In the genomic region with DNA sequence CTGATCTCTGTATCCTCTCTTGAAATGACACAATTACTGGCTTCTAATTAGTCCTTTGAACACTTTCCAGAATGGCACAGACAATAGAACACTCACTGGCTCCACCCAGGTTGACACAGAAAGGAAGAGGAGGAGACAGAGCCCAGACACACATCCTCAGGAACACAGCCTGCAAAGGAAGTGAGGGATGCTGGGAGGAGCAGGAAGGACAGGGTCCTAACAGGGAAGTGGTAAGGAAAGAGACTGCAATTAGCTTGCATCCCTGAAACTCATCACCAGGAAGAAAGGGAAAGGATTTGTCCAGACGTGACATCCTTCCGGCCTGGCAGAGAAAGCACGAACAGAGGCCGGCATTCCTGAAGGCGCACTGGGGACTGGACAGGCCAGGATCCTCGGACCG, we compare ENCODE assay signal across 8 mouse cellular contexts.
DNase-seq lines count a peak whose midpoint lies in the region; ATAC-seq and TF ChIP-seq lines count a peak whose summit lies in the region.

No protein-coding gene starts in this region.

- intact Hi-C loops in left cerebral cortex, postnatal 25 days (cut with DNase I), result no loop called here

- DNase-seq in midbrain, embryonic 14.5 days, result peak; percentile 21
- no peak for DNase-seq in midbrain, embryonic 10.5 days (ENCODE audit: low spot score)
- DNase-seq in kidney, postnatal 0 days (ENCODE audit: low spot score), result peak; percentile 61
- DNase-seq in lung, postnatal 4 days, result peak; percentile 62 to 75
- DNase-seq in left cerebral cortex, postnatal 25 days (ENCODE audit: low spot score in 2 of 2), result no peak
- DNase-seq in right cerebral cortex, adult 2 months (ENCODE audit: low spot score in 2 of 2), result no peak
- no peak for DNase-seq in testis, postnatal 10 days (ENCODE audit: low spot score)

- H3K4me1 ChIP-seq in midbrain, embryonic 14.5 days (ENCODE audit: control insufficient read depth, insufficient read depth, low read length), result peaks cover 23% of the 10 kb centered on the region
- peaks cover 29% of the 10 kb centered on the region for H3K4me1 ChIP-seq in midbrain, embryonic 10.5 days
- peaks cover 17% of the 10 kb centered on the region for H3K4me1 ChIP-seq in forebrain, embryonic 16.5 days (replicated peaks; ENCODE audit: control insufficient read depth, insufficient read depth, low read length)
- H3K4me1 ChIP-seq in kidney, postnatal 0 days (replicated peaks; ENCODE audit: insufficient read depth, low read length), result no peaks in the 10 kb centered on the region

- no peak overlapping the region for H3K27ac ChIP-seq in midbrain, embryonic 14.5 days (replicated peaks; ENCODE audit: low read depth, low read length)
- H3K27ac ChIP-seq in midbrain, embryonic 10.5 days (replicated peaks), result no peak overlapping the region
- H3K27ac ChIP-seq in forebrain, embryonic 16.5 days (ENCODE audit: low read length), result no peak overlapping the region
- H3K27ac ChIP-seq in kidney, postnatal 0 days, result peak overlapping the region; percentile 63; the same call in 1 of the 2 replicates

- no peaks in the 10 kb centered on the region for H3K36me3 ChIP-seq in midbrain, embryonic 14.5 days (ENCODE audit: control insufficient read depth, insufficient read depth, low read length)
- H3K36me3 ChIP-seq in midbrain, embryonic 10.5 days, result no peaks in the 10 kb centered on the region
- no peaks in the 10 kb centered on the region for H3K36me3 ChIP-seq in forebrain, embryonic 16.5 days (ENCODE audit: control insufficient read depth, insufficient read depth)
- H3K36me3 ChIP-seq in kidney, postnatal 0 days (ENCODE audit: insufficient read depth, low read length), result no peaks in the 10 kb centered on the region

- no peak overlapping the region for H3K9ac ChIP-seq in midbrain, embryonic 14.5 days (replicated peaks; ENCODE audit: low read length)
- H3K9ac ChIP-seq in forebrain, embryonic 16.5 days (replicated peaks; ENCODE audit: low read depth, low read length), result no peak overlapping the region
- no peak overlapping the region for H3K9ac ChIP-seq in kidney, postnatal 0 days (ENCODE audit: low read depth, low read length)

- no peaks in the 10 kb centered on the region for H3K27me3 ChIP-seq in midbrain, embryonic 14.5 days (ENCODE audit: control insufficient read depth, insufficient read depth, low read length)
- H3K27me3 ChIP-seq in midbrain, embryonic 10.5 days (ENCODE audit: low read depth, poor library complexity, severe bottlenecking), result no peaks in the 10 kb centered on the region
- no peaks in the 10 kb centered on the region for H3K27me3 ChIP-seq in forebrain, embryonic 16.5 days (replicated peaks; ENCODE audit: control insufficient read depth, insufficient read depth, low read length)
- H3K27me3 ChIP-seq in kidney, postnatal 0 days (ENCODE audit: insufficient read depth, low read length), result no peaks in the 10 kb centered on the region

- ATAC-seq in midbrain, embryonic 14.5 days (ENCODE audit: low FRiP score, low TSS enrichment), result no peak
- peak; percentile 70 for ATAC-seq in forebrain, embryonic 16.5 days
- 0 out of 2 replicates have a peak, but pooled peaks have one; percentile 20 for ATAC-seq in kidney, postnatal 0 days (replicated peaks; ENCODE audit: low FRiP score, low read depth)

- H3K4me3 ChIP-seq in midbrain, embryonic 14.5 days (replicated peaks; ENCODE audit: low read depth, low read length), result no peak overlapping the region
- no peak overlapping the region for H3K4me3 ChIP-seq in midbrain, embryonic 10.5 days
- no peak overlapping the region for H3K4me3 ChIP-seq in forebrain, embryonic 16.5 days (replicated peaks; ENCODE audit: low read length)
- no peak overlapping the region for H3K4me3 ChIP-seq in kidney, postnatal 0 days (replicated peaks; ENCODE audit: low read depth, low read length)

- no peak overlapping the region for H3K4me2 ChIP-seq in midbrain, embryonic 14.5 days (ENCODE audit: low read length)
- H3K4me2 ChIP-seq in forebrain, embryonic 16.5 days (ENCODE audit: low read length), result no peak overlapping the region
- H3K4me2 ChIP-seq in kidney, postnatal 0 days (ENCODE audit: low read length), result no peak overlapping the region

- no peak for TF ChIP-seq CTCF in kidney, postnatal 0 days (IDR thresholded peaks at IDR 0.05; ENCODE audit: low read depth)

- WGBS in midbrain, embryonic 14.5 days, result 71% methylated on average over 7 of the region's 7 CpGs
- 85% methylated on average over 7 of the region's 7 CpGs for WGBS in midbrain, embryonic 10.5 days
- WGBS in forebrain, embryonic 16.5 days, result 67% methylated on average over 7 of the region's 7 CpGs
- 83% methylated on average over 7 of the region's 7 CpGs for WGBS in kidney, postnatal 0 days

- no peaks in the 10 kb centered on the region for H3K9me3 ChIP-seq in midbrain, embryonic 14.5 days (ENCODE audit: control insufficient read depth, low read length)
- no peaks in the 10 kb centered on the region for H3K9me3 ChIP-seq in midbrain, embryonic 10.5 days (replicated peaks)
- H3K9me3 ChIP-seq in forebrain, embryonic 16.5 days (ENCODE audit: control insufficient read depth, low read length), result no peaks in the 10 kb centered on the region
- H3K9me3 ChIP-seq in kidney, postnatal 0 days (replicated peaks; ENCODE audit: low read length), result no peaks in the 10 kb centered on the region

Comparison
In these comparisons a context has a peak if more than half of its experiments do, and no peak if none do; other contexts are left out.
1. DNase-seq: peak in midbrain, embryonic 14.5 days (single experiment), kidney, postnatal 0 days (single experiment) and lung, postnatal 4 days (2 of 2); none in midbrain, embryonic 10.5 days (single experiment), left cerebral cortex, postnatal 25 days (0 of 2), right cerebral cortex, adult 2 months (0 of 2) and testis, postnatal 10 days (single experiment).